Mouse (Mus musculus) heart, adult 2 months (tissue): ENCODE data around the gene A030003K21Rik. TPM values are rescaled to one million over a fixed set of nuclear protein-coding genes. Genes with fewer than 3 reads are reported as not detected.
"Not testable (repeated sequence)": the region's sequence is repeated elsewhere in the genome, so short reads cannot be mapped to it uniquely, and the experiment has no call there.

Experiments used
- DNase-seq, 2 experiments: peaks; one replicate each; pipeline ENCODE4 v3.0.0; 2021
- H3K27ac ChIP-seq: fragments of 200-600 bp; 2 replicates; pipeline ENCODE4 v1.8.1; 2022
- H3K27me3 ChIP-seq: fragments of 200-500 bp; 2 replicates; pipeline ENCODE4 v1.6.1; 2012; ENCODE audit warnings: mild to moderate bottlenecking, low read length, inconsistent platforms, mixed read lengths; ENCODE audit not compliant: control insufficient read depth, insufficient read depth
- H3K36me3 ChIP-seq: fragments of 200-500 bp; 2 replicates; pipeline ENCODE4 v1.6.1; 2012; ENCODE audit warnings: low read length, inconsistent platforms; ENCODE audit not compliant: control insufficient read depth, insufficient read depth
- H3K4me1 ChIP-seq: fragments of 200-500 bp; 2 replicates; pipeline ENCODE4 v1.6.1; 2011; ENCODE audit warnings: low read length; ENCODE audit not compliant: control insufficient read depth, insufficient read depth
- H3K4me3 ChIP-seq: fragments of 200-600 bp; 2 replicates; pipeline ENCODE4 v1.8.1; 2022
- H3K79me2 ChIP-seq: fragments of 200-500 bp; replicated peaks from 2 replicates; pipeline ENCODE4 v1.6.1; 2012; ENCODE audit warnings: mild to moderate bottlenecking, inconsistent platforms, low read length, moderate library complexity, mixed read lengths; ENCODE audit not compliant: control insufficient read depth, insufficient read depth
- H3K9ac ChIP-seq: fragments of 200-500 bp; 2 replicates; pipeline ENCODE4 v1.6.1; 2012; ENCODE audit warnings: low read depth, mild to moderate bottlenecking, control low read depth, inconsistent platforms, low read length, mixed read lengths
- CTCF ChIP-seq: fragments of 200-600 bp; IDR thresholded peaks from 2 replicates; pipeline ENCODE4 v1.8.1; 2022; ENCODE audit warnings: antibody characterized with exemption, mild to moderate bottlenecking, moderate library complexity
- EP300 ChIP-seq: fragments of 200-500 bp; IDR thresholded peaks from 2 replicates; pipeline ENCODE4 v1.6.1; 2011; ENCODE audit warnings: low read depth, low read length, control low read depth; ENCODE audit not compliant: insufficient read depth
- POLR2A ChIP-seq: fragments of 200-500 bp; IDR thresholded peaks from 2 replicates; pipeline ENCODE4 v1.6.1; 2011; ENCODE audit warnings: mild to moderate bottlenecking, low read depth, low read length, control low read depth; ENCODE audit not compliant: insufficient read depth
- WGBS: fragments of 180-500 bp; shearing (Covaris S2); methylation state at CpG from one replicate; pipeline ENCODE4 v1.1.7; 2018; 5-methylcytosine and 5-hydroxymethylcytosine counted together
- intact Hi-C: fragments of 180-260 bp; cut with DNase I; formaldehyde crosslinking; loops from one replicate; pipeline ENCODE4 v1.15.1; 2025
- polyA plus RNA-seq: library from polyadenylated mRNA; depleted of rRNA; stranded (reverse); fragments of >200 nt; gene quantifications from 2 replicates; pipeline ENCODE4 v1.2.3, GENCODE M21; 2012
- total RNA-seq, 2 experiments: library from RNA; stranded (reverse); gene quantifications; 2 replicates each; pipeline ENCODE4 v1.2.3; 2021

A030003K21Rik gene
- total and polyA plus RNA-seq, 3 experiments: not detected

DNA sequence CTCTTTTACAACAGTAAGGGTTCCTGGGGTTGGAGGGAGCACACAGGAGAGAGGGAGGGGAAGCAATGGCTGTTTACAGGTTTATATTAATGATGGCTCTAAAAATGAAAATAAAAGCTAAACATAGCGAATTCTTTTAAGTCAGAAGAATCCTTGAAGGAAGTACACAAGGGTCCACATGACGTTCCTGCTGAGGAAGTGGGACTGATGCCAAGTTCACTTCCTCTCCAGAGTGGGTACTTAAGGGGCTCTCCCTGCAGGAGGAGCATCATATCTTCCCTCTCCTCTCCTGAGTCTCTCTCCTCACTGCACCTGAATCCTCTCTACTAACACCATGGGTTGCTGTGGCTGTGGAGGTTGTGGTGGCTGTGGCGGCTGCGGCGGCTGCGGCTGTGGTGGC, 18.5 kb downstream of the A030003K21Rik start, which contains the start of gene A030014E15Rik:
Gene A030014E15Rik, plus strand, starts transcription at position 268 of the 400 bp plus-strand sequence.
- DNase-seq: no peak

DNA sequence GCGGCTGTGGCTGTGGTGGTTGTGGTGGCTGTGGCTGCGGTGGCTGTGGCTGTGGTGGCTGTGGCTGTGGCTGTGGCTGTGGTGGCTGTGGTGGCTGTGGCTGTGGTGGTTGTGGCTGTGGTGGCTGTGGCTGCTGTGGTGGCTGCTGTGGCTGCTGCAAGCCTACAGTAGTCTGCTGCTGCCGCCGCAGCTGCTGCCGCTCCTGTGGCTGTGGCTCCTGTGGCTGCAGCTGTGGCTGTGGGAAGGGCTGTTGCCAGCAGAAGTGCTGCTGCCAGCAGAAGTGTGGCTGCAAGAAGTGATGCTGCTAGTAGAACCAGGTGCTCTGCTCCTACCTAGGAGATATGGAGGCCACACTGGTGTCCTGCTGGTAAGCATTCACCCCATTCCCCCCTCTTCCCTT, 29.8 kb downstream of the A030003K21Rik start:
- H3K27ac ChIP-seq, H3K4me3 ChIP-seq, H3K27me3 ChIP-seq, H3K9ac ChIP-seq, intact Hi-C loops, H3K4me1 ChIP-seq, H3K36me3 ChIP-seq, H3K79me2 ChIP-seq, DNase-seq: not testable (repeated sequence)
- 96% methylated on average over 5 of the region's 5 CpGs for WGBS

More for the DNA sequence above, 18.5 kb downstream of the A030003K21Rik start, which contains the start of gene A030014E15Rik:
- H3K27me3 ChIP-seq: no peaks in the 10 kb centered on the region
- H3K4me1 ChIP-seq: no peaks in the 10 kb centered on the region
- no peaks in the 10 kb centered on the region for H3K36me3 ChIP-seq
- intact Hi-C loops: no loop called here
- H3K79me2 ChIP-seq: no peaks in the 10 kb centered on the region
- WGBS: 77% methylated on average over 6 of the region's 6 CpGs
- no peak within 1 kb of the TSS for H3K9ac ChIP-seq
- no peak for TF ChIP-seq EP300
- no peak for TF ChIP-seq POLR2A
- no peak for TF ChIP-seq CTCF
- H3K4me3 ChIP-seq: no peak within 1 kb of the TSS
- no peak within 1 kb of the TSS for H3K27ac ChIP-seq

DNA sequence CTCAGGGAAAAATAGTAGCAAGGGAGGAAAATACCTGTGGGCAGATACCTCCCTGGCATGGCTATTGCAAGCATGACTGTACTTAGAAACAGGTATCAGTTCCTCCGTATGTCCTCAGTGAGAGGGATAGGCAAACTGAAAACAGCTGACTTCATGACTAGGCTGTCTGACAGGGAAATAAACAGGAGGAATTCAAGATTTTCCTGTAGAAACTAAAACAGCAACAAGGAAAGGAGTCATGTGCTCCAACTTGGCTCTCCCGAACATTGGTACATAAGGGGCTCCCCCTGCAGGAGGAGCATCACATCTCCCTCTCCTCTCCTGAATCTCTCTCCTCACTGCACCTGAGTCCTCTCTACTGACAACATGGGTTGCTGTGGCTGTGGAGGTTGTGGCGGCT, 30.2 kb downstream of the A030003K21Rik start, which contains the start of gene A030005L19Rik:
Gene A030005L19Rik, plus strand, starts transcription at position 301 of the 400 bp plus-strand sequence.
- Histone ChIP-seq H3K27ac (no peak within 1 kb of the TSS), H3K4me3 (no peak within 1 kb of the TSS), H3K36me3 (no peaks in the 10 kb centered on the region), H3K4me1 (no peaks in the 10 kb centered on the region), H3K9ac (no peak within 1 kb of the TSS), H3K79me2 (no peaks in the 10 kb centered on the region), H3K27me3 (no peaks in the 10 kb centered on the region; the same call in 1 of the 2 replicates)
- intact Hi-C loops: no loop called here
- 78% methylated on average over 3 of the region's 3 CpGs for WGBS
- TF ChIP-seq POLR2A (no peak), CTCF (no peak), EP300 (no peak)
- DNase-seq: no peak

DNA sequence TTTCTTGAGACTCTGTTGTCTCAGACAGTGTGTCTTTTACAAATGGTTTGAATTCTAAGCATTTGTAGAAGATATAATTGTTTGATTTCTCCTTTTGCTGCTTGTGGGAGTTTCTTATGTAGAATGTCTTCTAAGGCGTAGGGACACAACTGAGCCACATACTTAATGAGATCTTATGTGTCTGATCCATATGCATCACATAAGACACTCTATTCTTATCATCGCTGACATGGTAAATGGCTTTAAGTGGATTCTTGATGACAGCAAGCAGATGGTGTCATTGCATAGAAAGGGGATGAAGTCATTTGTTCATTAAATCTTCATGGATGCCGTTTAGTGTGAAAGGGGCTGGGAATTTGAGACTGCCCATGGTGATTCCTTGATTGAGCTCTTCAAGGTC, 37.3 kb downstream of the A030003K21Rik start:
- H3K27ac ChIP-seq: no peak overlapping the region
- intact Hi-C loops: no loop called here
- no peak overlapping the region for H3K9ac ChIP-seq
- no peaks in the 10 kb centered on the region for H3K4me1 ChIP-seq
- H3K4me3 ChIP-seq: no peak overlapping the region
- no peak for TF ChIP-seq EP300
- TF ChIP-seq POLR2A: no peak
- no peak for TF ChIP-seq CTCF
- no peaks in the 10 kb centered on the region for H3K79me2 ChIP-seq
- 64% methylated on average over 3 of the region's 3 CpGs for WGBS
- DNase-seq: no peak
- H3K27me3 ChIP-seq: no peaks in the 10 kb centered on the region
- H3K36me3 ChIP-seq: no peaks in the 10 kb centered on the region; the same call in 1 of the 2 replicates

DNA sequence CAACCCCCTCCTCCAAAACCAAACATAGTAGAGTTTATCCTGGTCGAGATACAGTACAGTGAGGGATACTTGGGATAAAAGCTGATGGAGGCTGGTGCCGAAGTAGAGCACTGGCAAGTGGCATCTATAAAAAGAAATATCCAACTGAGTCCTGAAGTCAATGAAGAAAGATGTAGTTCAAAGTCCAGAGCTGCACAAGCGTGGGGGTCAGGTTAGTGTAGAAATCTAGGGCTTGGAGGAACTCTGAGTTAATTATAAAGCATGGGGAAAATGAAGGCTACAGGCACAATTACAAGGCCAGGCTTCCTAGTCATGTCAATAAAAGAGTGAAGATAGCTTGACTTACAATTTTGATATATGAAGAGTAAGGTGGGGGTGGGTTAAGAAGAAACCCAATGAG, 42.0 kb downstream of the A030003K21Rik start:
- H3K79me2 ChIP-seq: no peaks in the 10 kb centered on the region
- H3K9ac ChIP-seq: no peak overlapping the region
- no peak for DNase-seq
- H3K27ac ChIP-seq: no peak overlapping the region
- intact Hi-C loops: loop anchor here (5.0 kb wide), 1 partner anchor 104 kb away; no protein-coding TSS in a partner anchor
- H3K27me3 ChIP-seq: no peaks in the 10 kb centered on the region
- H3K4me1 ChIP-seq: no peaks in the 10 kb centered on the region
- TF ChIP-seq POLR2A (no peak), EP300 (no peak), CTCF (no peak)
- 88% methylated on average over 3 of the region's 3 CpGs for WGBS
- H3K4me3 ChIP-seq: no peak overlapping the region
- no peaks in the 10 kb centered on the region; the same call in 1 of the 2 replicates for H3K36me3 ChIP-seq

DNA sequence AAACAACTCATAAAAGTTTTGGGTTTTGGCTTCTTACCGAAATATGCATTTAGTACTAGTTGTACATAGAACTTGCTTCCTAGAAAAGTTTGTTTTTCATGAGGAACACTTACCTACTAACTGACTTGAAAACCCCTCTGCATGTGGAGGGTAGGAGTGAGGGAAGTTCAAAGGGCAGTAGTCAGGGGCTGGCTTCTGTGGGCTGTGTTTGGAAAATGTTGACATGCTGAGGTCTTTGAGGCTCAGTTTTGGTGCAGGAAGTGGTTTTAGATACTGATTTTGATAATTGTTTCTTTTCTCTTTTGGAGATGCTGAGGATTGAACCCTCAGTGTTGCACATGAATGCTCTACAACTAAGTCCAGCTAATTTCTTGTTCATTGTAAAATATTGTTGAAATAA, 42.6 kb downstream of the A030003K21Rik start:
- intact Hi-C loops: loop anchor here (5.0 kb wide), 1 partner anchor 103 kb away; no protein-coding TSS in a partner anchor
- Histone ChIP-seq H3K79me2 (no peaks in the 10 kb centered on the region), H3K4me1 (no peaks in the 10 kb centered on the region), H3K27ac (no peak overlapping the region), H3K9ac (no peak overlapping the region), H3K27me3 (no peaks in the 10 kb centered on the region), H3K36me3 (no peaks in the 10 kb centered on the region; the same call in 1 of the 2 replicates), H3K4me3 (no peak overlapping the region)
- DNase-seq: no peak
- TF ChIP-seq CTCF (no peak), EP300 (no peak), POLR2A (no peak)
- WGBS: 94% methylated on average over 1 of the region's 1 CpGs
